Mouse (Mus musculus): ENCODE measurements around the gene Cd248. TPM values are rescaled to one million over a fixed set of nuclear protein-coding genes. Genes with fewer than 3 reads are reported as not detected.

Gene Cd248
- polyA plus RNA-seq, 1 experiment from 2014 or later = 24.2 TPM

DNA sequence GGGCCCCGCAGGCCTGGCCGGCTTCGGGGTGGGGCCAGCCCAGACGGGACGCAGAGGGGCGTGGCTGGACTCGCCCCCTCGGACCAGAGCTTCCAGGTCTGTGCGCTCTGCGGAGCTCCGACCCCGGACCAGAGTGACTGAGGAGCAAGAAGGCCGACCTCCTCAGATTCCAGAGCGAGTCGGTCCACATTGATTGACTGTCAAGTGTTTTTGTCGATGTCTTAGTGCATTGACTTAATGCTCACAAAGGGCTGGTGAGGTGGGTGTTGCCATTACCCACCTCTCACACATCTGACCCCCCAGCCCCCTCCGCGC, 50.5 kb downstream of the Cd248 start, which contains the start of gene Klc2:
Gene Klc2 (minus strand): TSS at position 177 of the 315 bp plus-strand sequence.
- H3K4me3 ChIP-seq (ENCODE audit: low read depth, low read length) = peak within 1 kb of the TSS; percentile 85
- under 1% methylated on average over 18 of the region's 18 CpGs for WGBS (ENCODE audit: insufficient replicate concordance)
- 0 out of 2 replicates have a peak, but pooled peaks cover 1% of the 10 kb centered on the region for H3K36me3 ChIP-seq (ENCODE audit: control insufficient read depth, insufficient read depth, low read length)
- H3K27ac ChIP-seq (ENCODE audit: low read depth, low read length) = peak within 1 kb of the TSS; percentile 74
- H3K4me1 ChIP-seq (ENCODE audit: control insufficient read depth, insufficient read depth, low read length) = peaks cover 13% of the 10 kb centered on the region
- peak within 1 kb of the TSS; percentile 81 for H3K4me2 ChIP-seq
- peak; percentile 91; the same call in 1 of the 2 replicates for ATAC-seq (replicated peaks; ENCODE audit: insufficient number of reproducible peaks, low FRiP score, low TSS enrichment)
- peak within 1 kb of the TSS; percentile 80 for H3K9ac ChIP-seq (ENCODE audit: low read depth, low read length)
- no peaks in the 10 kb centered on the region for H3K9me3 ChIP-seq (replicated peaks; ENCODE audit: control insufficient read depth, low read length)
- no peaks in the 10 kb centered on the region for H3K27me3 ChIP-seq (ENCODE audit: control insufficient read depth, insufficient read depth, low read length)

Other genes with a start within 250 kb of the Cd248 start
- gene Ccs, start 228.7 kb upstream of the Cd248 start, polyA plus RNA-seq (2014; fragmentation: Nextera tagmentation; extraction: Ambion mirVana) = 37.5 and 38.8 TPM in 2 replicates
- gene Ccdc87, start 228.7 kb upstream of the Cd248 start, polyA plus RNA-seq (2014; fragmentation: Nextera tagmentation; extraction: Ambion mirVana) = not detected in 2 replicates
- 23.3 and 30.2 TPM in 2 replicates for gene Ctsf, start 212.9 kb upstream of the Cd248 start, polyA plus RNA-seq (2014; fragmentation: Nextera tagmentation; extraction: Ambion mirVana)
- 4.5 and 5.2 TPM in 2 replicates for gene Actn3, start 190.2 kb upstream of the Cd248 start, polyA plus RNA-seq (2014; fragmentation: Nextera tagmentation; extraction: Ambion mirVana)
- gene Zdhhc24, start 189.4 kb upstream of the Cd248 start, polyA plus RNA-seq (2014; fragmentation: Nextera tagmentation; extraction: Ambion mirVana) = 7.1 and 8.9 TPM in 2 replicates
- gene Bbs1, start 161.4 kb upstream of the Cd248 start, polyA plus RNA-seq (2014; fragmentation: Nextera tagmentation; extraction: Ambion mirVana) = 1.9 and 2.9 TPM in 2 replicates
- 87.8 and 110 TPM in 2 replicates for gene Dpp3, start 139.8 kb upstream of the Cd248 start, polyA plus RNA-seq (2014; fragmentation: Nextera tagmentation; extraction: Ambion mirVana)
- gene Peli3, start 125.0 kb upstream of the Cd248 start, polyA plus RNA-seq (2014; fragmentation: Nextera tagmentation; extraction: Ambion mirVana) = 0.86 and 1.1 TPM in 2 replicates
- 117 and 129 TPM in 2 replicates for gene Mrpl11, start 105.9 kb upstream of the Cd248 start, polyA plus RNA-seq (2014; fragmentation: Nextera tagmentation; extraction: Ambion mirVana)
- gene Npas4, start 77.8 kb upstream of the Cd248 start, polyA plus RNA-seq (2014; fragmentation: Nextera tagmentation; extraction: Ambion mirVana) = 0.11 and 0.13 TPM in 2 replicates
- gene Slc29a2, start 44.2 kb upstream of the Cd248 start, polyA plus RNA-seq (2014; fragmentation: Nextera tagmentation; extraction: Ambion mirVana) = 8.2 and 10.3 TPM in 2 replicates
- 37.4 and 46.9 TPM in 2 replicates for gene B4gat1, start 29.3 kb upstream of the Cd248 start, polyA plus RNA-seq (2014; fragmentation: Nextera tagmentation; extraction: Ambion mirVana)
- 0.93 and 2.0 TPM in 2 replicates for gene AC124502.3, start 29.2 kb upstream of the Cd248 start, polyA plus RNA-seq (2014; fragmentation: Nextera tagmentation; extraction: Ambion mirVana)
- gene Brms1, start 26.7 kb upstream of the Cd248 start, polyA plus RNA-seq (2014; fragmentation: Nextera tagmentation; extraction: Ambion mirVana) = 35.3 and 36.4 TPM in 2 replicates
- gene Rin1, start 17.6 kb upstream of the Cd248 start, polyA plus RNA-seq (2014; fragmentation: Nextera tagmentation; extraction: Ambion mirVana) = 3.0 and 4.3 TPM in 2 replicates
- 4.6 and 4.7 TPM in 2 replicates for gene Tmem151a, start 17.5 kb downstream of the Cd248 start, polyA plus RNA-seq (2014; fragmentation: Nextera tagmentation; extraction: Ambion mirVana)
- gene Yif1a, start 20.5 kb downstream of the Cd248 start, polyA plus RNA-seq (2014; fragmentation: Nextera tagmentation; extraction: Ambion mirVana) = 102 and 103 TPM in 2 replicates
- 8.4 TPM in 2 replicates for gene Cnih2, start 30.4 kb downstream of the Cd248 start, polyA plus RNA-seq (2014; fragmentation: Nextera tagmentation; extraction: Ambion mirVana)
- gene Rab1b, start 39.0 kb downstream of the Cd248 start, polyA plus RNA-seq (2014; fragmentation: Nextera tagmentation; extraction: Ambion mirVana) = 211 and 225 TPM in 2 replicates
- gene Klc2, start 50.5 kb downstream of the Cd248 start, polyA plus RNA-seq (2014; fragmentation: Nextera tagmentation; extraction: Ambion mirVana) = 19.8 and 24.3 TPM in 2 replicates
- 21.4 and 22.8 TPM in 2 replicates for gene Pacs1, start 205.0 kb downstream of the Cd248 start, polyA plus RNA-seq (2014; fragmentation: Nextera tagmentation; extraction: Ambion mirVana)
- 224 and 239 TPM in 2 replicates for gene Sf3b2, start 227.4 kb downstream of the Cd248 start, polyA plus RNA-seq (2014; fragmentation: Nextera tagmentation; extraction: Ambion mirVana)
- 3.8 and 4.8 TPM in 2 replicates for gene Gal3st3, start 230.3 kb downstream of the Cd248 start, polyA plus RNA-seq (2014; fragmentation: Nextera tagmentation; extraction: Ambion mirVana)